Mouse (Mus musculus) G1E-ER4 (cell line): Measurements from ENCODE around the gene Aftph. TPM values are rescaled to one million over a fixed set of nuclear protein-coding genes. Genes with fewer than 3 reads are reported as not detected.

ENCODE experiments used
- GATA1 ChIP-seq: IDR thresholded peaks from one replicate; pipeline ENCODE4 v1.8.0; 2012; ENCODE audit warnings: low read length, inconsistent platforms
- polyA plus RNA-seq: library from polyadenylated mRNA; stranded (reverse); fragments of >175 nt; gene quantifications from 2 replicates; pipeline ENCODE4 v1.2.3, GENCODE M21; 2012

Aftph gene
- polyA plus RNA-seq, 1 experiment, result 10.8 TPM

GRCm38 (mm10) chr11:20642321-20642720, 99.1 kb downstream of the Aftph start:
- no peak for TF ChIP-seq GATA1

- TF ChIP-seq GATA1, result no peak
Observed at GRCm38 (mm10) chr11:20639918-20640447, 101.4 kb downstream of the Aftph start.

- TF ChIP-seq GATA1, result no peak
Observed at GRCm38 (mm10) chr11:20638841-20639240, 102.5 kb downstream of the Aftph start.

GRCm38 (mm10) chr11:20637060-20637459, 104.3 kb downstream of the Aftph start:
- TF ChIP-seq GATA1, result no peak

- no peak for TF ChIP-seq GATA1
Observed at GRCm38 (mm10) chr11:20636114-20636513, 105.3 kb downstream of the Aftph start.

GRCm38 (mm10) chr11:20635646-20636045, 105.7 kb downstream of the Aftph start:
- TF ChIP-seq GATA1, result no peak

Other genes with a start within 250 kb of the Aftph start
- gene Sertad2, start 198.3 kb downstream of the Aftph start, polyA plus RNA-seq, result 24.2 and 28.2 TPM in 2 replicates
- gene Lgalsl, start 89.5 kb upstream of the Aftph start, polyA plus RNA-seq, result not detected in 2 replicates